Mouse (Mus musculus) MEL (cell line): ENCODE data around the gene Kif5a. TPM values are rescaled to one million over a fixed set of nuclear protein-coding genes. Genes with fewer than 3 reads are reported as not detected.

Source experiments
- DNase-seq: peaks from one replicate; pipeline ENCODE4 v3.0.0; 2011; ENCODE audit warnings: low read depth, low spot score
- H3K27ac ChIP-seq: 2 replicates; pipeline ENCODE4 v1.5.1; 2012; ENCODE audit warnings: low read depth, mild to moderate bottlenecking, control low read depth, low read length, moderate library complexity; ENCODE audit not compliant: control insufficient read depth
- H3K27me3 ChIP-seq, 2 experiments: fragments of 150-350 bp in 1 of 2; sonication (generic) in 1 of 2; 2 replicates each; pipeline ENCODE4 v1.6.1; 2012; ENCODE audit warnings: low read length in 2 of 2, mild to moderate bottlenecking in 2 of 2, improper control_type of control experiment in 1 of 2, moderate library complexity in 1 of 2; ENCODE audit not compliant: insufficient read depth in 2 of 2, control insufficient read depth in 1 of 2
- H3K36me3 ChIP-seq, 2 experiments: 2 replicates each; pipeline ENCODE4 v1.6.1; 2012 to 2014; ENCODE audit warnings: low read length in 2 of 2, improper control_type of control experiment in 1 of 2, inconsistent platforms in 1 of 2, mild to moderate bottlenecking in 1 of 2; ENCODE audit not compliant: insufficient read depth in 2 of 2, control insufficient read depth in 1 of 2
- H3K4me1 ChIP-seq, 2 experiments: fragments of 150-350 bp in 1 of 2; sonication (generic) in 1 of 2; 2 replicates each; pipeline ENCODE4 v1.6.1; 2012; ENCODE audit warnings: low read length in 2 of 2, improper control_type of control experiment in 1 of 2, mild to moderate bottlenecking in 1 of 2; ENCODE audit not compliant: insufficient read depth in 2 of 2, control insufficient read depth in 1 of 2
- H3K4me3 ChIP-seq, 2 experiments: fragments of 150-350 bp in 1 of 2; sonication (generic) in 1 of 2; 2 replicates each; pipeline ENCODE4 v1.5.1; 2012; ENCODE audit warnings: low read depth in 2 of 2, low read length in 2 of 2, mild to moderate bottlenecking in 2 of 2, moderate library complexity in 2 of 2, control low read depth in 1 of 2, improper control_type of control experiment in 1 of 2; ENCODE audit not compliant: control insufficient read depth in 1 of 2, insufficient read depth in 1 of 2
- H3K79me2 ChIP-seq: 2 replicates; pipeline ENCODE4 v1.6.1; 2012; ENCODE audit warnings: mild to moderate bottlenecking, low read length, moderate library complexity; ENCODE audit not compliant: control insufficient read depth, poor library complexity, insufficient read depth
- H3K9ac ChIP-seq: 2 replicates; pipeline ENCODE4 v1.6.1; 2012; ENCODE audit warnings: low read depth, mild to moderate bottlenecking, control low read depth, low read length, moderate library complexity; ENCODE audit not compliant: control insufficient read depth, poor library complexity, severe bottlenecking
- H3K9me3 ChIP-seq: fragments of 150-350 bp; sonication (generic); replicated peaks from 2 replicates; pipeline ENCODE4 v1.6.1; 2012; ENCODE audit warnings: mild to moderate bottlenecking, low read length, improper control_type of control experiment, moderate library complexity; ENCODE audit not compliant: insufficient read depth
- BHLHE40 ChIP-seq: IDR thresholded peaks from 2 replicates; pipeline ENCODE4 v1.6.1; 2012; ENCODE audit warnings: low read depth, mild to moderate bottlenecking, inconsistent platforms, low read length, improper control_type of control experiment, borderline replicate concordance
- CHD1 ChIP-seq: IDR thresholded peaks from 2 replicates; pipeline ENCODE4 v1.6.1; 2012; ENCODE audit warnings: low read depth, mild to moderate bottlenecking, inconsistent platforms, low read length, improper control_type of control experiment
- CTCF ChIP-seq, 3 experiments: IDR thresholded peaks in 2 of 3; conservative IDR thresholded peaks in 1 of 3; 2 replicates each; pipeline ENCODE4 v1.5.1; 2011 to 2012; ENCODE audit warnings: low read length in 3 of 3, low read depth in 2 of 3, mild to moderate bottlenecking in 2 of 3, improper control_type of control experiment in 1 of 3, inconsistent platforms in 1 of 3, mixed read lengths in 1 of 3, moderate library complexity in 1 of 3; ENCODE audit not compliant: control insufficient read depth in 1 of 3, insufficient read depth in 1 of 3, poor library complexity in 1 of 3, severe bottlenecking in 1 of 3
- ELF1 ChIP-seq: IDR thresholded peaks from 2 replicates; pipeline ENCODE4 v1.6.1; 2014; ENCODE audit warnings: low read depth, mild to moderate bottlenecking, inconsistent platforms, low read length, improper control_type of control experiment, moderate library complexity
- GATA1 ChIP-seq: IDR thresholded peaks from 2 replicates; pipeline ENCODE4 v1.6.1; 2011; ENCODE audit warnings: low read depth, low read length, improper control_type of control experiment
- JUND ChIP-seq: IDR thresholded peaks from 2 replicates; pipeline ENCODE4 v1.6.1; 2011; ENCODE audit warnings: low read depth, mild to moderate bottlenecking, improper control_type of control experiment, low read length
- KAT2A ChIP-seq: conservative IDR thresholded peaks from 2 replicates; pipeline ENCODE4 v1.6.1; 2012; ENCODE audit warnings: low read depth, low read length, improper control_type of control experiment, inconsistent platforms
- MAX ChIP-seq: IDR thresholded peaks from 2 replicates; pipeline ENCODE4 v1.6.1; 2011; ENCODE audit warnings: low read length, improper control_type of control experiment
- MEF2A ChIP-seq: IDR thresholded peaks from 2 replicates; pipeline ENCODE4 v1.6.1; 2014; ENCODE audit warnings: low read depth, mild to moderate bottlenecking, inconsistent platforms, low read length, improper control_type of control experiment; ENCODE audit not compliant: poor library complexity, insufficient replicate concordance, severe bottlenecking; ENCODE audit errors: extremely low read depth
- MXI1 ChIP-seq: IDR thresholded peaks from 2 replicates; pipeline ENCODE4 v1.6.1; 2011; ENCODE audit warnings: mild to moderate bottlenecking, low read depth, low read length, improper control_type of control experiment
- MYB ChIP-seq: IDR thresholded peaks from 2 replicates; pipeline ENCODE4 v1.6.1; 2011; ENCODE audit warnings: mild to moderate bottlenecking, low read depth, low read length, improper control_type of control experiment
- MYC ChIP-seq: IDR thresholded peaks from 2 replicates; pipeline ENCODE4 v1.6.1; 2011; ENCODE audit warnings: low read depth, mild to moderate bottlenecking, low read length, improper control_type of control experiment, moderate library complexity
- NRF1 ChIP-seq: IDR thresholded peaks from 2 replicates; pipeline ENCODE4 v1.6.1; 2014; ENCODE audit warnings: low read depth, mild to moderate bottlenecking, inconsistent platforms, low read length, improper control_type of control experiment, moderate library complexity; ENCODE audit not compliant: poor library complexity, insufficient read depth, severe bottlenecking
- POLR2A ChIP-seq, 2 experiments: IDR thresholded peaks; 2 replicates each; pipeline ENCODE4 v1.6.1; 2011 to 2012; ENCODE audit warnings: low read length in 2 of 2, mild to moderate bottlenecking in 2 of 2, control low read depth in 1 of 2, improper control_type of control experiment in 1 of 2, low read depth in 1 of 2, moderate library complexity in 1 of 2; ENCODE audit not compliant: control insufficient read depth in 1 of 2, insufficient read depth in 1 of 2, poor library complexity in 1 of 2
- POLR2AphosphoS2 ChIP-seq: IDR thresholded peaks from 2 replicates; pipeline ENCODE4 v1.6.1; 2011; ENCODE audit warnings: low read length, improper control_type of control experiment
- POLR2AphosphoS5 ChIP-seq: IDR thresholded peaks from 2 replicates; pipeline ENCODE4 v1.6.1; 2012; ENCODE audit warnings: low read depth, borderline replicate concordance, mild to moderate bottlenecking, inconsistent platforms, low read length, moderate library complexity, mixed read lengths
- RAD21 ChIP-seq: IDR thresholded peaks from 2 replicates; pipeline ENCODE4 v1.6.1; 2011; ENCODE audit warnings: mild to moderate bottlenecking, low read depth, low read length, improper control_type of control experiment
- SIN3A ChIP-seq: IDR thresholded peaks from 2 replicates; pipeline ENCODE4 v1.6.1; 2012; ENCODE audit warnings: low read length, improper control_type of control experiment, inconsistent platforms
- SMC3 ChIP-seq: IDR thresholded peaks from 2 replicates; pipeline ENCODE4 v1.6.1; 2011; ENCODE audit warnings: low read depth, low read length, improper control_type of control experiment
- TBP ChIP-seq: IDR thresholded peaks from 2 replicates; pipeline ENCODE4 v1.8.0; 2011; ENCODE audit warnings: low read depth, low read length, improper control_type of control experiment
- UBTF ChIP-seq: IDR thresholded peaks from 2 replicates; pipeline ENCODE4 v1.6.1; 2012; ENCODE audit warnings: low read depth, mild to moderate bottlenecking, inconsistent platforms, low read length, improper control_type of control experiment, moderate library complexity, borderline replicate concordance; ENCODE audit not compliant: insufficient read depth
- USF1 ChIP-seq: IDR thresholded peaks from 2 replicates; pipeline ENCODE4 v1.6.1; 2014; ENCODE audit warnings: low read depth, mild to moderate bottlenecking, inconsistent platforms, low read length, improper control_type of control experiment, moderate library complexity
- USF2 ChIP-seq, 2 experiments: IDR thresholded peaks; 2 replicates each; pipeline ENCODE4 v1.6.1; 2011 to 2012; ENCODE audit warnings: improper control_type of control experiment in 2 of 2, low read length in 2 of 2, borderline replicate concordance in 1 of 2, inconsistent platforms in 1 of 2, low read depth in 1 of 2, mild to moderate bottlenecking in 1 of 2; ENCODE audit not compliant: insufficient read depth in 1 of 2
- ZC3H11A ChIP-seq: IDR thresholded peaks from 2 replicates; pipeline ENCODE4 v1.6.1; 2012; ENCODE audit warnings: low read depth, mild to moderate bottlenecking, inconsistent platforms, low read length, improper control_type of control experiment
- polyA plus RNA-seq, 2 experiments: library from polyadenylated mRNA; stranded (reverse) in 1 of 2; unstranded in 1 of 2; fragments of >175 nt in 1 of 2; fragments of >200 nt in 1 of 2; gene quantifications; 2 replicates each; pipeline versions ENCODE4 v1.2.1 to v1.2.4; 2012; ENCODE audit warnings: low replicate concordance in 2 of 2, low read depth in 1 of 2; ENCODE audit not compliant: insufficient read length in 2 of 2, insufficient read depth in 1 of 2, missing spikeins in 1 of 2
- total RNA-seq: library from RNA; depleted of rRNA; stranded (reverse); fragments of 300-350 nt; gene quantifications from 2 replicates; pipeline ENCODE4 v1.2.3, GENCODE M21; 2012

Gene Kif5a
- total and polyA plus RNA-seq, 3 experiments = 0.42 to 1.3 TPM; not detected in 1

DNA sequence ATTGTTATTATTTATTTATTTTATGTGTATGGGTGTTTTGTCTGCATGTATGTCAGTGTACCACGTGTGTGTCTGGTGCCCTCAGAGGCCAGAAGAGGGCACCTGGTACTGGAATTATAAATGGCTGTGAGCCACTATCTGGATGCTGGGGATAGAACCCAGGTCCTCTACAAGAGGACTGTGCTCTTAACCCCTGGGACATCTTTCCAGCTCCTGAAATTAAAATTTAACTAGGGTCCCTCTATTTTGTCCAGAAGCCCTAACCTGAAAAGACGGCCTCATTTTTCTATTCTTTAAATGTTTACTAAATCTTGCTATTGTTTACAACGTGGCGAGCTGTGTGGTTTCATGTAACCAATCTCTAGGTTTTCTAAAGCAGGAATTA is 2.6 kb upstream of the Kif5a start:
- Histone ChIP-seq H3K9me3 (no peaks in the 10 kb centered on the region), H3K4me3 (peak overlapping the region; percentile 29 to 70), H3K4me1 (peaks cover 0 to 24% of the 10 kb centered on the region in 2 experiments), H3K79me2 (peaks cover 18% of the 10 kb centered on the region), H3K27me3 (no peaks in the 10 kb centered on the region), H3K36me3 (peaks cover 5 to 12% of the 10 kb centered on the region in 2 experiments; a peak in 3 of 4 replicates), H3K9ac (peak overlapping the region; percentile 51), H3K27ac (0 out of 2 replicates have a peak overlapping the region, but pooled peaks have one; percentile 1)
- peak; percentile 87 for TF ChIP-seq MXI1
- no peak for TF ChIP-seq KAT2A
- TF ChIP-seq SIN3A = no peak; the same call in 1 of the 2 replicates
- no peak for TF ChIP-seq POLR2AphosphoS5
- peak in 1 of 2 experiments; percentile 46; a peak in 1 of 4 replicates for TF ChIP-seq USF2 (IDR thresholded peaks at IDR 0.05; ENCODE audit: borderline replicate concordance in 1 of 2, insufficient read depth in 1 of 2, low read depth in 1 of 2, low read length in 2 of 2)
- peak; percentile 45 for TF ChIP-seq RAD21
- peak in 2 of 3 experiments; percentile 44 to 59; a peak in 4 of 6 replicates for TF ChIP-seq CTCF (IDR thresholded peaks at IDR 0.05 in 2 of 3, conservative IDR thresholded peaks at IDR 0.05 in 1 of 3; ENCODE audit: control insufficient read depth in 1 of 3, insufficient read depth in 1 of 3, low read depth in 2 of 3, low read length in 3 of 3, poor library complexity in 1 of 3, severe bottlenecking in 1 of 3)
- no peak for TF ChIP-seq BHLHE40
- peak; percentile 3; the same call in 1 of the 2 replicates for TF ChIP-seq ELF1
- peak; percentile 36 for TF ChIP-seq ZC3H11A
- TF ChIP-seq SMC3 = peak; percentile 48
- peak; percentile 93 for TF ChIP-seq MYC
- peak; percentile 80 for TF ChIP-seq MAX
- peak; percentile 56; the same call in 1 of the 2 replicates for TF ChIP-seq CHD1
- peak; percentile 83 for TF ChIP-seq USF1
- 0 out of 2 replicates have a peak, but pooled peaks have one; percentile 31 for TF ChIP-seq JUND
- no peak for TF ChIP-seq GATA1
- no peak for TF ChIP-seq TBP
- DNase-seq = peak; percentile 64

DNA sequence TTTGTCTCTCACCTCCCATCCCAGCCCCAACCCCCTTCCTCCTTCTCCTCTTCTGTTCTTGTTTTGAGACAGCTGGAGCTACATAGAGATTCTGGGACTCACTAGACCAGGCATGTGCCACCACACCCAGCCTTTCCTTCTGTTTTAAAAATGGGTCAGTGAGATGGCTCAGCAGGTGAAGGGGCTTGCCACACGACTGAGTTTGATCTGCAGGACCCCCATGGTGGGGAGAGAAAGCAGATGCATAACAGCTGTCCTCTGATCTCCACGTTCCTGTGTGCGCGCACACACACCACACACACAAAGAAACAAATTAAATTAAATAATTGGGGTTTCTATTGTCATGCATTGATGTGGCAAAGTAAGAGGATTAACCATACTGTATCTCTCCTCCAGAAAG is 1.8 kb upstream of the Kif5a start:
- TF ChIP-seq UBTF (no peak), ZC3H11A (no peak), GATA1 (no peak), NRF1 (no peak), TBP (no peak), MYB (no peak), POLR2AphosphoS5 (no peak), POLR2AphosphoS2 (no peak), POLR2A (IDR thresholded peaks at IDR 0.05; ENCODE audit: control insufficient read depth in 1 of 2, insufficient read depth in 1 of 2, low read depth in 1 of 2, low read length in 2 of 2, poor library complexity in 1 of 2) (no peak), MEF2A (no peak)
- TF ChIP-seq, all 39 proteins: peak for 0
- no peak overlapping the region for H3K9ac ChIP-seq
- H3K9me3 ChIP-seq = no peaks in the 10 kb centered on the region

More for the DNA sequence above, 1.8 kb upstream of the Kif5a start:
- Histone ChIP-seq H3K79me2 (peaks cover 17% of the 10 kb centered on the region), H3K27me3 (no peaks in the 10 kb centered on the region), H3K36me3 (peaks cover 2 to 12% of the 10 kb centered on the region in 2 experiments; a peak in 3 of 4 replicates), H3K27ac (no peak overlapping the region), H3K4me3 (no peak overlapping the region), H3K4me1 (peaks cover 0 to 24% of the 10 kb centered on the region in 2 experiments)
- DNase-seq = no peak
